Mouse (Mus musculus) heart, postnatal 0 days (tissue): ENCODE results near the gene Gpr50. TPM values are rescaled to one million over a fixed set of nuclear protein-coding genes. Genes with fewer than 3 reads are reported as not detected.
A peak's percentile ranks its signal among the peaks of the same experiment; 100 is the strongest.

Source experiments
- ATAC-seq: fragments of 200-750 bp; cut with Nextera tagmentation; 2 replicates; pipeline ENCODE4 v1.8.0; 2017; ENCODE audit warnings: low read depth, moderate number of reproducible peaks, moderate library complexity; ENCODE audit not compliant: insufficient read depth
- DNase-seq: peaks from one replicate; pipeline ENCODE4 v3.0.0-alpha.2; 2016; ENCODE audit warnings: low spot score
- H3K27ac ChIP-seq: fragments of 300-500 bp; sonication (generic); 2 replicates; pipeline ENCODE4 v1.5.1; 2014; ENCODE audit warnings: low read depth, mild to moderate bottlenecking
- H3K27me3 ChIP-seq: fragments of 300-500 bp; sonication (generic); 2 replicates; pipeline ENCODE4 v1.6.1; 2014; ENCODE audit warnings: low read length, mixed read lengths; ENCODE audit not compliant: control insufficient read depth, insufficient read depth
- H3K36me3 ChIP-seq: fragments of 300-500 bp; sonication (generic); replicated peaks from 2 replicates; pipeline ENCODE4 v1.6.1; 2014; ENCODE audit warnings: low read length, mixed read lengths; ENCODE audit not compliant: control insufficient read depth, insufficient read depth
- H3K4me1 ChIP-seq: fragments of 300-500 bp; sonication (generic); 2 replicates; pipeline ENCODE4 v1.6.1; 2014; ENCODE audit warnings: antibody characterized with exemption; ENCODE audit not compliant: control insufficient read depth, insufficient read depth
- H3K4me2 ChIP-seq: fragments of 300-500 bp; sonication (generic); 2 replicates; pipeline ENCODE4 v1.6.1; 2014; ENCODE audit warnings: low read depth, mild to moderate bottlenecking, low read length, moderate library complexity
- H3K4me3 ChIP-seq: fragments of 300-500 bp; sonication (generic); 2 replicates; pipeline ENCODE4 v1.5.1; 2014; ENCODE audit warnings: low read depth, low read length
- H3K9ac ChIP-seq: fragments of 300-500 bp; sonication (generic); replicated peaks from 2 replicates; pipeline ENCODE4 v1.6.1; 2014; ENCODE audit warnings: low read depth, low read length, mixed read lengths
- H3K9me3 ChIP-seq: fragments of 300-500 bp; sonication (generic); replicated peaks from 2 replicates; pipeline ENCODE4 v1.6.1; 2016; ENCODE audit warnings: low read length; ENCODE audit not compliant: control insufficient read depth
- CTCF ChIP-seq: IDR thresholded peaks from 2 replicates; pipeline ENCODE4 v1.5.1; 2016; ENCODE audit warnings: antibody characterized with exemption, control low read depth, low read depth
- EP300 ChIP-seq: IDR thresholded peaks from 2 replicates; pipeline ENCODE4 v1.6.1; 2016; ENCODE audit warnings: antibody characterized with exemption, low read depth
- WGBS: fragments of 180-500 bp; shearing (Covaris S2); extraction: QIAGEN DNeasy Blood & Tissue Kit; methylation state at CpG from one replicate; pipeline ENCODE4 v1.1.7; 2014; 5-methylcytosine and 5-hydroxymethylcytosine counted together
- polyA plus RNA-seq: library from polyadenylated mRNA; unstranded; fragments of >200 nt; fragmentation: Nextera tagmentation; extraction: Ambion mirVana; gene quantifications from 2 replicates; pipeline ENCODE4 v1.2.1, GENCODE M21; 2015
- total RNA-seq: library from RNA; depleted of rRNA; stranded (reverse); fragments of >200 nt; gene quantifications from 2 replicates; pipeline ENCODE4 v1.2.3, GENCODE M21; 2014; ENCODE audit warnings: low replicate concordance; rRNA removed

Gene Gpr50
- total and polyA plus RNA-seq, 2 experiments from 2014 or later = not detected

- Histone ChIP-seq H3K27ac (no peak overlapping the region), H3K36me3 (no peaks in the 10 kb centered on the region), H3K9ac (no peak overlapping the region), H3K27me3 (peaks cover 78% of the 10 kb centered on the region), H3K4me2 (peak overlapping the region; percentile 69), H3K4me3 (peak overlapping the region; percentile 51), H3K9me3 (peaks cover 9% of the 10 kb centered on the region), H3K4me1 (no peaks in the 10 kb centered on the region)
- 20% methylated on average over 66 of the region's 76 CpGs for WGBS
- ATAC-seq (no peak), DNase-seq (no peak)
- TF ChIP-seq CTCF (no peak), EP300 (no peak)
Measured at GRCm38 (mm10) chrX:71663871-71664687, 612 bp downstream of the Gpr50 start.

DNA sequence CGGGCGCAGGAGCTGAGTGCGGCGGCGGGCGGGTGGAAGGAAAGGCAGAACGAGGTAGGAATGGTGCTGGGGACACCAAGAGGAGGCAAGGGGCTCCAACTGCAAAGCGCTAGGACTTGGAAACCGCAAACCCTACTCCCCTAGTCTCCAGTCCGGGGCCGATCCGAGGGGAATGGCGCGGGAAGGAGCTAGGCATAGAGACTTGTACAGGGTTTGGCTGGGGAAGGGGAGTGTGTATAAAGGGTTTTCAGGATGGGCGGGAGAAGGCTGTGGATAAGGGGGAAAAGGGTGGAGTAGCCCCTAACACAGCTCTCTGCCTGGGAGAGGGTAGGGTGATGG lies 1.2 kb downstream of the Gpr50 start:
- H3K27ac ChIP-seq = no peak overlapping the region

GRCm38 (mm10) chrX:71670254-71670653 lies 6.8 kb downstream of the Gpr50 start:
- ATAC-seq (no peak), DNase-seq (no peak)
- 16% methylated on average over 6 of the region's 6 CpGs for WGBS
- Histone ChIP-seq H3K27ac (no peak overlapping the region), H3K4me3 (no peak overlapping the region), H3K4me1 (no peaks in the 10 kb centered on the region), H3K36me3 (no peaks in the 10 kb centered on the region), H3K9me3 (no peaks in the 10 kb centered on the region), H3K9ac (no peak overlapping the region), H3K4me2 (no peak overlapping the region), H3K27me3 (peaks cover 27% of the 10 kb centered on the region; the same call in 1 of the 2 replicates)
- TF ChIP-seq CTCF = no peak
- no peak for TF ChIP-seq EP300

More for the DNA sequence above, 1.2 kb downstream of the Gpr50 start:
- 14% methylated on average over 15 of the region's 15 CpGs for WGBS
- Histone ChIP-seq H3K27me3 (peaks cover 78% of the 10 kb centered on the region), H3K4me2 (peak overlapping the region; percentile 69), H3K9ac (no peak overlapping the region), H3K9me3 (peaks cover 9% of the 10 kb centered on the region), H3K36me3 (no peaks in the 10 kb centered on the region), H3K4me1 (no peaks in the 10 kb centered on the region), H3K4me3 (peak overlapping the region; percentile 51)
- no peak for TF ChIP-seq CTCF
- no peak for TF ChIP-seq EP300
- ATAC-seq (no peak), DNase-seq (no peak)

- H3K27ac ChIP-seq = no peak overlapping the region
- H3K27me3 ChIP-seq = no peaks in the 10 kb centered on the region
- WGBS = 29% methylated on average over 6 of the region's 6 CpGs
- H3K4me3 ChIP-seq = no peak overlapping the region
- no peaks in the 10 kb centered on the region for H3K36me3 ChIP-seq
- no peak for DNase-seq
- H3K4me1 ChIP-seq = no peaks in the 10 kb centered on the region
- H3K9ac ChIP-seq = no peak overlapping the region
- ATAC-seq = no peak
- no peaks in the 10 kb centered on the region for H3K9me3 ChIP-seq
- TF ChIP-seq CTCF (no peak), EP300 (no peak)
- no peak overlapping the region for H3K4me2 ChIP-seq
Measured at GRCm38 (mm10) chrX:71700817-71701469, 37.5 kb downstream of the Gpr50 start.

Other genes starting within 250 kb of the Gpr50 start
- 37.6 and 43.9 TPM in 2 replicates for gene Cd99l2, start 170.8 kb upstream of the Gpr50 start, total RNA-seq
- 21.2 and 22.1 TPM in 2 replicates for gene Cd99l2, start 170.8 kb upstream of the Gpr50 start, polyA plus RNA-seq
- 31.2 and 32.9 TPM in 2 replicates for gene Hmgb3, start 107.7 kb upstream of the Gpr50 start, total RNA-seq
- 137 and 160 TPM in 2 replicates for gene Hmgb3, start 107.7 kb upstream of the Gpr50 start, polyA plus RNA-seq
- 9.6 and 9.7 TPM in 2 replicates for gene Vma21, start 152.3 kb downstream of the Gpr50 start, total RNA-seq
- gene Vma21, start 152.3 kb downstream of the Gpr50 start, polyA plus RNA-seq = 57.7 and 61.0 TPM in 2 replicates